ENCODE assay signal across 11 mouse cellular contexts in genomic region chr10:83060066-83060782, GRCm38 (mm10).
DNase-seq lines count a peak whose midpoint lies in the region; ATAC-seq lines count a peak whose summit lies in the region.
"Had no signal": no experiment of that assay in that cellular context is flagged by ENCODE, and none has a peak within 500 bp of the region (broad histone marks: within the 10 kb centered on the region; RNA-seq: fewer than 3 reads in every experiment).

No protein-coding gene starts in this region.

- no peaks in the 10 kb centered on the region for H3K36me3 ChIP-seq in heart, embryonic 12.5 days
- H3K36me3 ChIP-seq in embryonic facial prominence, embryonic 14.5 days (ENCODE audit: control insufficient read depth, insufficient read depth, low read length) = no peaks in the 10 kb centered on the region
- H3K36me3 ChIP-seq in midbrain, embryonic 12.5 days = no peaks in the 10 kb centered on the region

- H3K4me1 ChIP-seq in heart, embryonic 12.5 days (replicated peaks) = peaks cover 49% of the 10 kb centered on the region
- peaks cover 7% of the 10 kb centered on the region; the same call in 1 of the 2 replicates for H3K4me1 ChIP-seq in embryonic facial prominence, embryonic 14.5 days (ENCODE audit: control insufficient read depth, insufficient read depth, low read length)
- H3K4me1 ChIP-seq in midbrain, embryonic 12.5 days = peaks cover 16% of the 10 kb centered on the region

- 12% methylated on average over 12 of the region's 12 CpGs for WGBS in heart, embryonic 12.5 days
- 37% methylated on average over 12 of the region's 12 CpGs for WGBS in embryonic facial prominence, embryonic 14.5 days
- WGBS in midbrain, embryonic 12.5 days = 50% methylated on average over 12 of the region's 12 CpGs

- peak overlapping the region; percentile 31 for H3K4me2 ChIP-seq in heart, embryonic 12.5 days
- no peak overlapping the region for H3K4me2 ChIP-seq in embryonic facial prominence, embryonic 14.5 days (ENCODE audit: low read depth, low read length)
- H3K4me2 ChIP-seq in midbrain, embryonic 12.5 days (replicated peaks) = no peak overlapping the region
- H3K4me2 ChIP-seq: limb, embryonic 12.5 days had no signal

- intact Hi-C loops in heart, postnatal 10 days (cut with DNase I) = no loop called here
- intact Hi-C loops in left cerebral cortex, postnatal 10 days (cut with DNase I) = no loop called here

- DNase-seq in heart, postnatal 10 days = no peak
- peak; percentile 50 for DNase-seq in left cerebral cortex, adult 11 months (ENCODE audit: low spot score)
- DNase-seq in left cerebral cortex, postnatal 10 days (ENCODE audit: extremely low spot score in 1 of 2, low spot score in 2 of 2) = no peak
- peak; percentile 50 for DNase-seq in embryonic facial prominence, embryonic 14.5 days (ENCODE audit: low spot score)
- DNase-seq in urinary bladder, postnatal 14 days (ENCODE audit: low spot score) = no peak
- DNase-seq in urinary bladder, postnatal 10 days (ENCODE audit: low spot score) = no peak
- DNase-seq: kidney, adult 9 months; retina, postnatal 1 day had no signal

- no peak overlapping the region for H3K4me3 ChIP-seq in heart, embryonic 12.5 days
- H3K4me3 ChIP-seq in embryonic facial prominence, embryonic 14.5 days (ENCODE audit: low read depth, low read length) = no peak overlapping the region
- no peak overlapping the region for H3K4me3 ChIP-seq in midbrain, embryonic 12.5 days
- H3K4me3 ChIP-seq: limb, embryonic 12.5 days had no signal

- peaks cover 13% of the 10 kb centered on the region; the same call in 1 of the 2 replicates for H3K27me3 ChIP-seq in heart, embryonic 12.5 days (replicated peaks)
- H3K27me3 ChIP-seq in embryonic facial prominence, embryonic 14.5 days (replicated peaks; ENCODE audit: control insufficient read depth, insufficient read depth, low read length) = no peaks in the 10 kb centered on the region
- H3K27me3 ChIP-seq in midbrain, embryonic 12.5 days = no peaks in the 10 kb centered on the region

- peak; percentile 31; the same call in 1 of the 2 replicates for ATAC-seq in heart, embryonic 12.5 days (ENCODE audit: insufficient number of reproducible peaks, low FRiP score)
- peak; percentile 74 for ATAC-seq in embryonic facial prominence, embryonic 14.5 days (ENCODE audit: low read depth)
- ATAC-seq in midbrain, embryonic 12.5 days (ENCODE audit: low FRiP score, low read depth) = no peak

- H3K27ac ChIP-seq in heart, embryonic 12.5 days (ENCODE audit: poor library complexity, severe bottlenecking) = peak overlapping the region; percentile 60
- no peak overlapping the region for H3K27ac ChIP-seq in embryonic facial prominence, embryonic 14.5 days (replicated peaks; ENCODE audit: low read depth, low read length)
- 0 out of 2 replicates have a peak overlapping the region, but pooled peaks have one; percentile 15 for H3K27ac ChIP-seq in midbrain, embryonic 12.5 days (replicated peaks)
- H3K27ac ChIP-seq: limb, embryonic 12.5 days had no signal

- H3K9me3 ChIP-seq in heart, embryonic 12.5 days (replicated peaks) = no peaks in the 10 kb centered on the region
- no peaks in the 10 kb centered on the region for H3K9me3 ChIP-seq in embryonic facial prominence, embryonic 14.5 days (ENCODE audit: control insufficient read depth, low read length)
- H3K9me3 ChIP-seq in midbrain, embryonic 12.5 days = no peaks in the 10 kb centered on the region
- H3K9me3 ChIP-seq: limb, embryonic 12.5 days had no signal

- H3K9ac ChIP-seq in heart, embryonic 12.5 days = peak overlapping the region; percentile 44; the same call in 1 of the 2 replicates
- H3K9ac ChIP-seq in embryonic facial prominence, embryonic 14.5 days (ENCODE audit: low read depth, low read length) = no peak overlapping the region
- H3K9ac ChIP-seq in midbrain, embryonic 12.5 days (replicated peaks) = no peak overlapping the region; the same call in 1 of the 2 replicates
- H3K9ac ChIP-seq: limb, embryonic 12.5 days had no signal

Comparison
In these comparisons a context has a peak if more than half of its experiments do, and no peak if none do; other contexts are left out.
1. DNase-seq: peak in left cerebral cortex, adult 11 months (single experiment) and embryonic facial prominence, embryonic 14.5 days (single experiment); none in heart, postnatal 10 days (0 of 2), left cerebral cortex, postnatal 10 days (0 of 2), urinary bladder, postnatal 14 days (single experiment) and urinary bladder, postnatal 10 days (single experiment).